Mouse (Mus musculus): ENCODE data around the gene Aspn. TPM values are rescaled to one million over a fixed set of nuclear protein-coding genes. Genes with fewer than 3 reads are reported as not detected.
"Not testable (repeated sequence)": the region's sequence is repeated elsewhere in the genome, so short reads cannot be mapped to it uniquely, and the experiment has no call there.

The Aspn gene
- polyA plus RNA-seq, 1 experiment from 2014 or later: 243 TPM

GRCm38 (mm10) chr13:49564347-49564746, 20.1 kb downstream of the Aspn start:
- no peak overlapping the region for H3K9ac ChIP-seq (ENCODE audit: low read depth, low read length)
- H3K4me2 ChIP-seq (ENCODE audit: low read depth, low read length): no peak overlapping the region
- no peaks in the 10 kb centered on the region for H3K9me3 ChIP-seq (ENCODE audit: control insufficient read depth, low read length)
- H3K4me1 ChIP-seq (ENCODE audit: control insufficient read depth, insufficient read depth, low read length): no peaks in the 10 kb centered on the region
- 0 out of 2 replicates have a peak, but pooled peaks cover 7% of the 10 kb centered on the region for H3K36me3 ChIP-seq (ENCODE audit: control insufficient read depth, insufficient read depth, low read length)
- no peak for ATAC-seq (ENCODE audit: low read depth)
- WGBS: 86% methylated on average over 1 of the region's 1 CpGs
- DNase-seq (ENCODE audit: low spot score): no peak
- no peaks in the 10 kb centered on the region for H3K27me3 ChIP-seq (replicated peaks; ENCODE audit: control insufficient read depth, insufficient read depth, low read length)
- H3K4me3 ChIP-seq (ENCODE audit: low read depth, low read length): no peak overlapping the region
- H3K27ac ChIP-seq (replicated peaks; ENCODE audit: low read depth, low read length): no peak overlapping the region

DNA sequence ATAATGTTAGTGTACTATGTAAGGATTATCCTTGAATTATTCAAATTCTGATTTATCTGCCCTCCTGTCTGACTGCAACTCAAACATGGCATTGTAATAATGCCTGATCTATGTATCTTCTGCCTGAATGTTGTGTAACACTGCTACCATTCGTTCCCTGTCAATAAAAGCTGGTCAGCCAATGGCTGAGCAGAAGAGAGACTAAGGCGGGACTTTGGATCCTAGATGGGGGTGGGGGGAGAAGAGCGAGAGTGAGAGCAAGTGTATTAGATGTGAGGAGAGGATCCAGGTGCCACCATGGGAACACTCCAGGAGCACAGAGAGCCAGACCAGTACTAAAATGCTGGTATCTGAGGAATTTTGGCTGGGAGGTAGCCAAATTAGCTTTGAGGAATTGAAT, 26.1 kb downstream of the Aspn start:
- H3K9ac ChIP-seq (ENCODE audit: low read depth, low read length): no peak overlapping the region
- no peak for ATAC-seq (ENCODE audit: low read depth)
- no peak overlapping the region for H3K4me2 ChIP-seq (ENCODE audit: low read depth, low read length)
- H3K9me3 ChIP-seq (ENCODE audit: control insufficient read depth, low read length): no peaks in the 10 kb centered on the region
- no peaks in the 10 kb centered on the region for H3K36me3 ChIP-seq (ENCODE audit: control insufficient read depth, insufficient read depth, low read length)
- no peak overlapping the region for H3K27ac ChIP-seq (replicated peaks; ENCODE audit: low read depth, low read length)
- H3K4me1 ChIP-seq (ENCODE audit: control insufficient read depth, insufficient read depth, low read length): 0 out of 2 replicates have a peak, but pooled peaks cover 3% of the 10 kb centered on the region
- DNase-seq (ENCODE audit: low spot score): no peak
- H3K27me3 ChIP-seq (replicated peaks; ENCODE audit: control insufficient read depth, insufficient read depth, low read length): no peaks in the 10 kb centered on the region
- no peak overlapping the region for H3K4me3 ChIP-seq (ENCODE audit: low read depth, low read length)
- WGBS: 71% methylated on average over 3 of the region's 3 CpGs

DNA sequence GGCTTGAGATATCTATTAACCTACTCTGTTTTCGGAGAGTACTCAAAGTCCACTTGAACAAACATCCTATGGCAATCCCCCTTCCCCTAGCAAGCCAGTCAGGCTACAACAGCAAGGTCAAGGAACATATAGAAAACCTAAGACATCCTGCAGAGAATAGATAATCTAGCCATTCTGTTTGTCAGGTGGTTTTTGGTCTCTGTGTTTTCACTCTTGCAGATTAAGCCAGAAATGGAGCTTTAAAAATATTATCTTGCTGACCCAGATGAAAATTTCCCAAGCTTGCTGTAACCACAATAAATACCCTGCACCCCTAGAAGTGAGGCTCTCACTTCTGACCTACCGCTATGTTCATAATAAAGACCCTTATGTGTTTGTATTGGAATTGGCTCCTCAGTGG, 27.2 kb downstream of the Aspn start:
- H3K9me3 ChIP-seq (ENCODE audit: control insufficient read depth, low read length): no peaks in the 10 kb centered on the region
- no peak overlapping the region for H3K4me2 ChIP-seq (ENCODE audit: low read depth, low read length)
- no peaks in the 10 kb centered on the region for H3K36me3 ChIP-seq (ENCODE audit: control insufficient read depth, insufficient read depth, low read length)
- H3K9ac ChIP-seq (ENCODE audit: low read depth, low read length): no peak overlapping the region
- ATAC-seq (ENCODE audit: low read depth) (no peak), DNase-seq (ENCODE audit: low spot score) (no peak)
- H3K27ac ChIP-seq (replicated peaks; ENCODE audit: low read depth, low read length): no peak overlapping the region; the same call in 1 of the 2 replicates
- H3K27me3 ChIP-seq (replicated peaks; ENCODE audit: control insufficient read depth, insufficient read depth, low read length): no peaks in the 10 kb centered on the region
- WGBS: 71% methylated on average over 2 of the region's 2 CpGs
- 0 out of 2 replicates have a peak, but pooled peaks cover 3% of the 10 kb centered on the region for H3K4me1 ChIP-seq (ENCODE audit: control insufficient read depth, insufficient read depth, low read length)
- no peak overlapping the region for H3K4me3 ChIP-seq (ENCODE audit: low read depth, low read length)

GRCm38 (mm10) chr13:49581541-49582530, 37.6 kb downstream of the Aspn start, which contains the start of gene Omd:
Gene Omd (plus strand): TSS chr13:49582462.
- no peak within 1 kb of the TSS for H3K9ac ChIP-seq (ENCODE audit: low read depth, low read length)
- H3K36me3 ChIP-seq (ENCODE audit: control insufficient read depth, insufficient read depth, low read length): no peaks in the 10 kb centered on the region
- WGBS: 19% methylated on average over 8 of the region's 8 CpGs
- peaks cover 25% of the 10 kb centered on the region for H3K4me1 ChIP-seq (ENCODE audit: control insufficient read depth, insufficient read depth, low read length)
- H3K27me3 ChIP-seq (replicated peaks; ENCODE audit: control insufficient read depth, insufficient read depth, low read length): no peaks in the 10 kb centered on the region
- H3K4me2 ChIP-seq (ENCODE audit: low read depth, low read length): peak within 1 kb of the TSS; percentile 33
- peak; percentile 95 for DNase-seq (ENCODE audit: low spot score)
- peak; percentile 85 for ATAC-seq (ENCODE audit: low read depth)
- H3K4me3 ChIP-seq (ENCODE audit: low read depth, low read length): no peak within 1 kb of the TSS
- H3K9me3 ChIP-seq (ENCODE audit: control insufficient read depth, low read length): no peaks in the 10 kb centered on the region
- peak within 1 kb of the TSS; percentile 91 for H3K27ac ChIP-seq (replicated peaks; ENCODE audit: low read depth, low read length)

GRCm38 (mm10) chr13:49583859-49584258, 39.6 kb downstream of the Aspn start:
- H3K27me3 ChIP-seq (replicated peaks; ENCODE audit: control insufficient read depth, insufficient read depth, low read length): no peaks in the 10 kb centered on the region
- H3K27ac ChIP-seq (replicated peaks; ENCODE audit: low read depth, low read length): peak overlapping the region; percentile 89
- H3K4me3 ChIP-seq (ENCODE audit: low read depth, low read length): peak overlapping the region; percentile 4; the same call in 1 of the 2 replicates
- DNase-seq (ENCODE audit: low spot score): no peak
- ATAC-seq (ENCODE audit: low read depth): no peak
- H3K4me2 ChIP-seq (ENCODE audit: low read depth, low read length): peak overlapping the region; percentile 27
- H3K4me1 ChIP-seq (ENCODE audit: control insufficient read depth, insufficient read depth, low read length): peaks cover 25% of the 10 kb centered on the region
- H3K36me3 ChIP-seq (ENCODE audit: control insufficient read depth, insufficient read depth, low read length): no peaks in the 10 kb centered on the region
- H3K9ac ChIP-seq (ENCODE audit: low read depth, low read length): no peak overlapping the region
- H3K9me3 ChIP-seq (ENCODE audit: control insufficient read depth, low read length): no peaks in the 10 kb centered on the region

DNA sequence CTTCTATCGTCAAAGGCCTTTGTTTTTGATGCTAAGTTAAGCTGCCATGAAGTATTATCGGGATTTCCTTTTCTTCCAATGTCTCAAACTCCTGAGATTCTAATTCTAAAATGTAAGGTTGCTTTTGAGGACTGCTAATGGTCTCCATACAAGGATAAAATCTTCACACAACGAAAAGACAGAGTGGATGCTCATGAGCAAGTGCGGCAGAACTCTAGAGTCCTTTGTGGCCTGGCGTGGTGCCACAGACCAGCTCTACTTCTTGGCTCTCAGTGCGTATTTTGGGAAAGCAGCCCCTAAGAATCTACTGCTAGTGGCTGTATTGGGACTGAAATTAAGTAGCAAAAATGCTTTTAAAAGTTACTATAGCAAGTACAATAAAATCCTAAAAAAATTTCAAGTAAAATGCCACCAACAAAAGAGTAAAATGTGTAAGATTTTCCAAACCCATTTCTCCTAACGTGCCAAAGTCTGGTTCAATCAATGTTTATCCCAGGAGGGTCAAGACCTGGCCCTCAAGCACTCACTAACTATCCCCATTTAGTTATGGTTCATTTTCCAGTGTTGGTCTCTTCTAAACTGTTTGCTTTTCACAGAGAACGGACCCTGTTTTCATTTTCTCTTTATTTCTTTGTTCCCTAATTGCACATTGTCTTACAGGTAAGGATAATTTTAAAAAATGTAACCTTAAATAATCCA, 40.2 kb downstream of the Aspn start:
- ATAC-seq (ENCODE audit: low read depth) (no peak), DNase-seq (ENCODE audit: low spot score) (peak; percentile 91)
- peak overlapping the region; percentile 4; the same call in 1 of the 2 replicates for H3K4me3 ChIP-seq (ENCODE audit: low read depth, low read length)
- 47% methylated on average over 8 of the region's 8 CpGs for WGBS
- no peaks in the 10 kb centered on the region for H3K36me3 ChIP-seq (ENCODE audit: control insufficient read depth, insufficient read depth, low read length)
- H3K27ac ChIP-seq (replicated peaks; ENCODE audit: low read depth, low read length): peak overlapping the region; percentile 89
- H3K27me3 ChIP-seq (replicated peaks; ENCODE audit: control insufficient read depth, insufficient read depth, low read length): no peaks in the 10 kb centered on the region
- no peaks in the 10 kb centered on the region for H3K9me3 ChIP-seq (ENCODE audit: control insufficient read depth, low read length)
- peaks cover 25% of the 10 kb centered on the region for H3K4me1 ChIP-seq (ENCODE audit: control insufficient read depth, insufficient read depth, low read length)
- no peak overlapping the region for H3K9ac ChIP-seq (ENCODE audit: low read depth, low read length)
- H3K4me2 ChIP-seq (ENCODE audit: low read depth, low read length): peak overlapping the region; percentile 27

DNA sequence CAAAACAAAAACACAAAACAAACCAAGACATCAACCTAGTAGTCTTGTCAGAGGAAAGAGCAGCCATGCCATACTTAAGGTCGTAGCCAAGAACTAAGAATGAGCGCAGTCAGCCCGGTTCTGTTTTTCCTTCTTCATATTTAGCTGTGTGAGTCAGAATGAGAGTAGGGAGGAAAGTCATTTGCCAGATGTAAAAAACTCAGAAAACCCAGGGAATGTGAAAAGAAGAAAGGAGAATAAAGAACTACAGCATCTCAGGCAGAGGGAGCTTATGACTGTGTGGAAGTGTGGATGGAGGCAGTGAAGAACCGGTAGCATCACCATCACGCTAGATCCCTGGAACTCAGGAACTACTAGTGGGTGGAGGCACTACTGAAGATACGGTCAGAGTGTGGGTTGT, 41.8 kb downstream of the Aspn start:
- 87% methylated on average over 6 of the region's 6 CpGs for WGBS
- DNase-seq (ENCODE audit: low spot score) (no peak), ATAC-seq (ENCODE audit: low read depth) (no peak)
- Histone ChIP-seq H3K27ac (replicated peaks; ENCODE audit: low read depth, low read length) (no peak overlapping the region; the same call in 1 of the 2 replicates), H3K4me3 (ENCODE audit: low read depth, low read length) (no peak overlapping the region), H3K27me3 (replicated peaks; ENCODE audit: control insufficient read depth, insufficient read depth, low read length) (no peaks in the 10 kb centered on the region), H3K4me1 (ENCODE audit: control insufficient read depth, insufficient read depth, low read length) (peaks cover 23% of the 10 kb centered on the region), H3K9ac (ENCODE audit: low read depth, low read length) (no peak overlapping the region), H3K36me3 (ENCODE audit: control insufficient read depth, insufficient read depth, low read length) (no peaks in the 10 kb centered on the region), H3K4me2 (ENCODE audit: low read depth, low read length) (no peak overlapping the region), H3K9me3 (ENCODE audit: control insufficient read depth, low read length) (no peaks in the 10 kb centered on the region)

- H3K4me3 ChIP-seq (ENCODE audit: low read depth, low read length); H3K9me3 ChIP-seq (ENCODE audit: control insufficient read depth, low read length); H3K4me2 ChIP-seq (ENCODE audit: low read depth, low read length); ATAC-seq (ENCODE audit: low read depth); H3K36me3 ChIP-seq (ENCODE audit: control insufficient read depth, insufficient read depth, low read length); DNase-seq (ENCODE audit: low spot score); H3K27ac ChIP-seq (replicated peaks; ENCODE audit: low read depth, low read length); H3K27me3 ChIP-seq (replicated peaks; ENCODE audit: control insufficient read depth, insufficient read depth, low read length); H3K9ac ChIP-seq (ENCODE audit: low read depth, low read length); H3K4me1 ChIP-seq (ENCODE audit: control insufficient read depth, insufficient read depth, low read length): not testable (repeated sequence)
- WGBS: 66% methylated on average over 2 of the region's 2 CpGs
These were observed 58.3 kb downstream of the Aspn start for GRCm38 (mm10) chr13:49602541-49602940.

Measured in embryonic facial prominence, embryonic 14.5 days (tissue).